Mouse (Mus musculus): ENCODE measurements around the gene Fam122b. TPM values are rescaled to one million over a fixed set of nuclear protein-coding genes. Genes with fewer than 3 reads are reported as not detected.

The Fam122b gene
- 4.4 and 4.6 TPM in 2 replicates for total RNA-seq (2023)

DNA sequence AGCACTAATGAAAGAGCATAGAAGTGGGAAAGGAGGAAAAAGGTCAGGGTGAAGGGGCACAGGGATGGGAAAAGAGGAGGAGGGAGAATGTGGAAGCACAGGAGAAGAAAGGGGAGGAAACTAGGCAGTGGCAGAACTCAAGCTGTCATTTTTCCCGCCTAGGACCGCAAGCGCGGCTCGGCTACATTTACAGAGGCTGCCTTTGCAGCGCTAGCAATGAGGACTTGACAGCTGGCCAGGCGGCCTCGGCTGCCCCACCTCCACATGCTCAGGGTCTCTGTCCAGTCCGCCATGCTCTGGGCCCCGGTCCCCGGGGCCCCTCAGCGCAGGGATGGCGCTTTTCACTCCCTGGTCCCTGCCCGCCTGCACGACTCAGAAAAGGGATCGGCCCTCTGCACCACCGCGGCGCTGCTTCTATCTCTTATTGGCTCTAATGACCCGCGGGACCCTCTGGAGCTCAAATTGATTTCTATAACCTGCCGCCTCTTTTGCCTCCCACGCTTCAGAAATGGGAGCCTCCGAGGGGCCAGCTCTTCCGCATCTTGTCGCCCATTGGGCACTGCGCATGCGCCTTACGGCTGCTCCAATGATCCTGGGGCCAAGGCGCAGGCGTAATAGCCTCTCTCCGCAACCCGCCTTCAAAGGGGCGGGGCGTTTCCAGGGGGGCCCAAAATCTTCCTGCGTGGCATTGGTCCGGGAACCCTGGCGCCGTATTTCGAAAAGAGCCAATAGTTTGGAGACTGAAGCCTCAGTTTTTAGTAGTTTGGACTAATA lies at the start of gene Fam122b:
Gene Fam122b (minus strand): TSS at position 517 of the 774 bp plus-strand sequence.

DNA sequence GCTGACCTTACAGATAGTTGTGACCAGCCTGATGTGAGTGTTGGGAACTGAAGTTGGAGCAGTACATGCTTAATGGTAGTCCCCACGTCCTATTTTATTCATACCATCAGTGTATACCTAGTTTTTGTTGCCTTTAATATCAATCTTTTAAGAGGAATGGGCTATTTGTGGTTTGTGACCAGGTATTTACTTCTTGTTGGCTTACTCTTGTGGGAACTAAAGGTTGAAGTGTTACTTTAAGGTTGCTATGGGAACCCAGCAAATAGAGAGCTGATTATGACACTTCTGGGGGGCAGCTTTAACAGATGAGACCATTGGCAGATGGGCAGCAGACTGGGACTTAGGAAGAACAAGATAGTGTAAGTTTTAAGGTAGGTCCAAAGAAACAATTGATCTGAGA lies 3.5 kb upstream of the Fam122b start, which contains the start of gene Fam122c:
Gene Fam122c (plus strand): TSS at position 301 of the 400 bp plus-strand sequence.

DNA sequence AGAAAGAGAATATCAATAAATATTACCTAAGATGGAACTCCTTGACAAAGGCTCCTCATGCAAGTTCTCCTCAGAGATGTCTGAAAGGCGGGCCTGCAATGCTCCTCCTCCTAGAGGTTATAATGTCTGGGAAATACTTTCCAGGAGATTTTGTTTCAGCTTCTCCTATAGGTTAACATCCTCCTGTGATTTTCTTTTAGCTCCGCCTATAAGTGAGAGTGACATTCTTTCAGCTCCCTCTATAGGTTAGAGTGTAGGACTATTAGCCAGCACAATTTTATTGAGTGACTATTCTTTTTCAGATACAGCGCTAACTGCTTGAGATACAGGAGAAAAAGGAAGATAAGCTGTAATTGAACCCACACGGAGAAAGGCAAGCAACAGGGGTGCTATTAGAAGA lies 29.6 kb downstream of the Fam122b start, which contains the start of gene Plac1:
Gene Plac1 (minus strand): TSS at position 101 of the 400 bp plus-strand sequence.

Other genes with a start within 250 kb of the Fam122b start
- not detected in 2 replicates for gene Plac1, start 29.7 kb downstream of the Fam122b start, total RNA-seq (2023)
- not detected in 2 replicates for gene Fam122c, start 3.6 kb upstream of the Fam122b start, total RNA-seq (2023)
- gene Mospd1, start 100.7 kb upstream of the Fam122b start, total RNA-seq (2023) = 27.6 and 28.9 TPM in 2 replicates
- not detected in 2 replicates for gene Etd, start 165.1 kb upstream of the Fam122b start, total RNA-seq (2023)